Comparison of ENCODE assay signal across 18 mouse cellular contexts in the genomic region with DNA sequence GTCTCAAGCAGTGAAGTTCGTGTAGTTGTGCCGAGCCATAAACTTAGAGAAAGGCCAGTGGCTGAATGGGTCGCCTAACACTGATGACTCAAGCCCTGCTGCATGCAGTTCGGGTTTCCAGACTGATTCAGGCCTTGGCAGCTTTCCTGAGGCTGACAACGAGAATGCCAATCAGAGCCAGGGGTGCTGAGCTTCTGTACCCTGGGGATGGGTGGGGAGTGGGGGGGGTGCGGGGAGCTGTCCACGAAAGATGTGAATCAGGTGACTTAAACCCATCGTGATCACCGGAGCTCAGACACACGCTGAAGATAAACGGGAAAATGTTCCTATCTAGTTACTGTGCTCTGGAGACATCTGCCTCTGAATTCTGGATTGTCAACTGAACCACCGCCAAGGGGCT. TPM values are rescaled to one million over a fixed set of nuclear protein-coding genes. Genes with fewer than 3 reads are reported as not detected.
DNase-seq lines count a peak whose midpoint lies in the region; ATAC-seq and TF ChIP-seq lines count a peak whose summit lies in the region.
"Had no signal": no experiment of that assay in that cellular context is flagged by ENCODE, and none has a peak within 500 bp of the region (broad histone marks: within the 10 kb centered on the region; RNA-seq: fewer than 3 reads in every experiment).

No protein-coding gene starts in this region.

- TF ChIP-seq CTCF in Patski (IDR thresholded peaks at IDR 0.05): no peak
- no peak for TF ChIP-seq CTCF in intestine, postnatal 0 days (IDR thresholded peaks at IDR 0.05; ENCODE audit: low read depth)

- no peak for DNase-seq in frontal cortex, adult 2 months (ENCODE audit: extremely low spot score in 1 of 2, low spot score in 1 of 2)
- DNase-seq in Patski (ENCODE audit: low read depth, low spot score): no peak
- peak; percentile 52 for DNase-seq in brain, adult 2 months (ENCODE audit: low read depth, low spot score)
- DNase-seq in gastrocnemius, postnatal 36 days: peak; percentile 53 to 63
- DNase-seq in kidney, postnatal 10 days: no peak
- DNase-seq in spleen, postnatal 36 days (ENCODE audit: low spot score in 2 of 2): no peak
- DNase-seq: cerebellum, adult 9-11 months; lung, adult 2 months; lung, postnatal 36 days; thymus, postnatal 36 days had no signal

- H3K9ac ChIP-seq in intestine, postnatal 0 days (ENCODE audit: low read depth, low read length): no peak overlapping the region
- H3K9ac ChIP-seq: hindbrain, embryonic 12.5 days; neural tube, embryonic 12.5 days had no signal

- 64% methylated on average over 12 of the region's 12 CpGs for WGBS in intestine, postnatal 0 days

- CTCF ChIA-PET in Patski (lab: Charles Lee): no interaction called here

- intact Hi-C loops in gastrocnemius, postnatal 36 days (cut with DNase I): no loop called here

- POLR2A ChIA-PET in Patski (lab: Charles Lee): no interaction called here

- H3K4me2 ChIP-seq in intestine, postnatal 0 days (replicated peaks; ENCODE audit: low read depth): no peak overlapping the region
- H3K4me2 ChIP-seq: hindbrain, embryonic 12.5 days; liver, embryonic 11.5 days; neural tube, embryonic 12.5 days had no signal

- H3K36me3 ChIP-seq in intestine, postnatal 0 days (ENCODE audit: control insufficient read depth, insufficient read depth): no peaks in the 10 kb centered on the region
- H3K36me3 ChIP-seq: forebrain, embryonic 10.5 days; hindbrain, embryonic 12.5 days; limb, embryonic 10.5 days; neural tube, embryonic 12.5 days had no signal

- in situ Hi-C loops in Patski (cut with MboI; ENCODE audit: low pct_unique_long_range_greater_than_20kb): no loop called here

- no peaks in the 10 kb centered on the region for H3K27me3 ChIP-seq in Patski
- no peaks in the 10 kb centered on the region for H3K27me3 ChIP-seq in intestine, postnatal 0 days (replicated peaks; ENCODE audit: control insufficient read depth, insufficient read depth, low read length)
- H3K27me3 ChIP-seq: hindbrain, embryonic 12.5 days; neural tube, embryonic 12.5 days had no signal

- no peaks in the 10 kb centered on the region for H3K9me3 ChIP-seq in intestine, postnatal 0 days (ENCODE audit: control insufficient read depth)
- H3K9me3 ChIP-seq: forebrain, embryonic 10.5 days; hindbrain, embryonic 12.5 days; limb, embryonic 10.5 days; neural tube, embryonic 12.5 days had no signal

- ATAC-seq in frontal cortex, adult (ENCODE audit: low TSS enrichment): peak; percentile 50; the same call in 1 of the 2 replicates
- peak; percentile 46 for ATAC-seq in Patski
- no peak for ATAC-seq in intestine, postnatal 0 days

- H3K27ac ChIP-seq in intestine, postnatal 0 days (ENCODE audit: low read depth, low read length): no peak overlapping the region
- H3K27ac ChIP-seq: forebrain, embryonic 10.5 days; hindbrain, embryonic 12.5 days; limb, embryonic 10.5 days; neural tube, embryonic 12.5 days had no signal

- no peak overlapping the region for H3K4me3 ChIP-seq in intestine, postnatal 0 days (ENCODE audit: low read depth, low read length)
- H3K4me3 ChIP-seq: forebrain, embryonic 10.5 days; hindbrain, embryonic 12.5 days; limb, embryonic 10.5 days; neural tube, embryonic 12.5 days had no signal

- H3K4me1 ChIP-seq in intestine, postnatal 0 days (replicated peaks; ENCODE audit: control insufficient read depth, insufficient read depth, low read length): no peaks in the 10 kb centered on the region
- H3K4me1 ChIP-seq: forebrain, embryonic 10.5 days; hindbrain, embryonic 12.5 days; limb, embryonic 10.5 days; neural tube, embryonic 12.5 days had no signal

RNA-seq across cellular contexts. Expression of gene Herc4, which starts 19.3 kb away (rescaled TPM):
- polyA plus RNA-seq in frontal cortex, adult 2 months (2012; rRNA removed): 31.8 and 33.7 TPM in 2 replicates
- 38.6 TPM for polyA plus RNA-seq in Patski (2021)
- total RNA-seq in gastrocnemius, postnatal 36 days (2021): 10 to 100 TPM; 18.7 to 21.8 TPM
- 19.2 and 21.4 TPM in 2 replicates for polyA plus RNA-seq in intestine, postnatal 0 days (2015; fragmentation: Nextera tagmentation; extraction: Ambion mirVana)

RNA-seq across cellular contexts. Expression of gene Mypn, which starts 20.6 kb away (rescaled TPM):
- polyA plus RNA-seq in frontal cortex, adult 2 months (2012; rRNA removed): 1.9 and 2.0 TPM in 2 replicates
- polyA plus RNA-seq in Patski (2021): not detected
- total RNA-seq in gastrocnemius, postnatal 36 days (2021): 100 to 1,000 TPM; 252 to 293 TPM
- polyA plus RNA-seq in intestine, postnatal 0 days (2015; fragmentation: Nextera tagmentation; extraction: Ambion mirVana): 0.03 and 0.05 TPM in 2 replicates
- polyA plus RNA-seq: intestine, embryonic 14.5 days had no signal

Comparison
In these comparisons a context has a peak if more than half of its experiments do, and no peak if none do; other contexts are left out.
1. DNase-seq: peak in brain, adult 2 months (single experiment) and gastrocnemius, postnatal 36 days (2 of 2); none in frontal cortex, adult 2 months (0 of 2), Patski (single experiment), kidney, postnatal 10 days (single experiment) and spleen, postnatal 36 days (0 of 2).